Mouse (Mus musculus) heart, postnatal 14 days (tissue): ENCODE data around the gene Csrnp1. TPM values are rescaled to one million over a fixed set of nuclear protein-coding genes. Genes with fewer than 3 reads are reported as not detected.
A peak's percentile ranks its signal among the peaks of the same experiment; 100 is the strongest.

Experiments
- DNase-seq, 2 experiments: peaks; one replicate each; pipeline ENCODE4 v3.0.0; 2021 to 2022
- intact Hi-C: fragments of 180-260 bp; cut with DNase I; formaldehyde crosslinking; loops from one replicate; pipeline ENCODE4 v1.15.1; 2025
- total RNA-seq, 2 experiments: library from RNA; stranded (reverse); gene quantifications; 2 replicates each; pipeline ENCODE4 v1.2.3; 2021

The Csrnp1 gene
- total RNA-seq, 2 experiments from 2014 or later, result 15.8 to 21.4 TPM

- DNase-seq, result peak; percentile 80 to 87
- intact Hi-C loops, result loop anchor here (1.0 to 5.0 kb wide), 3 partner anchors 49 to 134 kb away; no protein-coding TSS in a partner anchor
Measured at GRCm38 (mm10) chr9:119962987-119963667, 21.3 kb downstream of the Csrnp1 start.

GRCm38 (mm10) chr9:119962216-119962615 is 22.2 kb downstream of the Csrnp1 start:
- no peak for DNase-seq
- intact Hi-C loops, result loop anchor here (5.0 kb wide), 1 partner anchor 135 kb away; no protein-coding TSS in a partner anchor

GRCm38 (mm10) chr9:119958835-119959234 is 25.6 kb downstream of the Csrnp1 start:
- intact Hi-C loops, result no loop called here
- DNase-seq, result no peak

GRCm38 (mm10) chr9:119951388-119951787 is 33.1 kb downstream of the Csrnp1 start:
- intact Hi-C loops, result no loop called here

GRCm38 (mm10) chr9:119950434-119950833 is 34.0 kb downstream of the Csrnp1 start:
- intact Hi-C loops, result no loop called here
- peak; percentile 38 to 55 for DNase-seq

More at GRCm38 (mm10) chr9:119951388-119951787, 33.1 kb downstream of the Csrnp1 start:
- DNase-seq, result no peak

GRCm38 (mm10) chr9:119948804-119949203 is 35.7 kb downstream of the Csrnp1 start:
- intact Hi-C loops, result no loop called here
- DNase-seq, result no peak

GRCm38 (mm10) chr9:119945173-119945900 is 39.1 kb downstream of the Csrnp1 start:
- intact Hi-C loops, result no loop called here
- DNase-seq, result no peak

GRCm38 (mm10) chr9:119943326-119943725 is 41.1 kb downstream of the Csrnp1 start:
- intact Hi-C loops, result no loop called here
- no peak for DNase-seq

GRCm38 (mm10) chr9:119941861-119942260 is 42.6 kb downstream of the Csrnp1 start:
- intact Hi-C loops, result no loop called here

GRCm38 (mm10) chr9:119941407-119941806 is 43.1 kb downstream of the Csrnp1 start:
- intact Hi-C loops, result no loop called here
- DNase-seq, result no peak

More at GRCm38 (mm10) chr9:119941861-119942260, 42.6 kb downstream of the Csrnp1 start:
- DNase-seq, result no peak

- DNase-seq, result no peak
- intact Hi-C loops, result no loop called here
Measured at GRCm38 (mm10) chr9:119939646-119940045, 44.8 kb downstream of the Csrnp1 start.

GRCm38 (mm10) chr9:119938496-119938895 is 46.0 kb downstream of the Csrnp1 start:
- intact Hi-C loops, result no loop called here
- DNase-seq, result no peak

- DNase-seq, result peak; percentile 97 to 98
- intact Hi-C loops, result no loop called here
Measured at GRCm38 (mm10) chr9:119937005-119937773, 47.3 kb downstream of the Csrnp1 start, which contains the start of the genes Gorasp1 and Ttc21a. Gene Gorasp1, minus strand, starts transcription at chr9:119937565. Gene Ttc21a, plus strand, starts transcription at chr9:119937606.

- intact Hi-C loops, result loop anchor here (2.0 kb wide), 1 partner anchor 45 kb away; no protein-coding TSS in a partner anchor
- DNase-seq, result no peak
Measured at GRCm38 (mm10) chr9:119933675-119934074, 50.8 kb downstream of the Csrnp1 start.

- DNase-seq, result no peak
- intact Hi-C loops, result no loop called here
Measured at GRCm38 (mm10) chr9:119932358-119932757, 52.1 kb downstream of the Csrnp1 start.

- DNase-seq, result no peak
- intact Hi-C loops, result no loop called here
Measured at GRCm38 (mm10) chr9:119926497-119926896, 58.0 kb downstream of the Csrnp1 start.

GRCm38 (mm10) chr9:119925729-119926128 is 58.7 kb downstream of the Csrnp1 start:
- intact Hi-C loops, result no loop called here
- no peak for DNase-seq

- no peak for DNase-seq
- intact Hi-C loops, result no loop called here
Measured at GRCm38 (mm10) chr9:119925120-119925657, 59.3 kb downstream of the Csrnp1 start.

- intact Hi-C loops, result no loop called here
- no peak for DNase-seq
Measured at GRCm38 (mm10) chr9:119923462-119923861, 61.0 kb downstream of the Csrnp1 start.
